Mouse (Mus musculus): ENCODE results near the gene Alox5ap. TPM values are rescaled to one million over a fixed set of nuclear protein-coding genes. Genes with fewer than 3 reads are reported as not detected.

Gene Alox5ap
- total RNA-seq (2023): 10 to 100 TPM; 55.8 to 63.4 TPM

GRCm38 (mm10) chr5:149264405-149264804 lies at the start of gene Alox5ap:
TSS of gene Alox5ap (plus strand) at chr5:149264767.

Other genes with a start within 250 kb of the Alox5ap start
- gene Uspl1, start 80.4 kb upstream of the Alox5ap start, total RNA-seq (2023): 10 to 100 TPM; 75.7 to 94.5 TPM
- gene Hmgb1, start 80.3 kb upstream of the Alox5ap start, total RNA-seq (2023): 100 to 1,000 TPM; 689 to 750 TPM
- not detected for gene Medag, start 147.0 kb downstream of the Alox5ap start, total RNA-seq (2023)
- gene Tex26, start 174.9 kb downstream of the Alox5ap start, total RNA-seq (2023): not detected

All from B cell, adult 67 days (primary cell).